Mouse (Mus musculus) kidney, embryonic 14.5 days (tissue): ENCODE results near the gene Scml4. TPM values are rescaled to one million over a fixed set of nuclear protein-coding genes. Genes with fewer than 3 reads are reported as not detected.
A peak's percentile ranks its signal among the peaks of the same experiment; 100 is the strongest.

Experiments used
- ATAC-seq: fragments of 200-750 bp; cut with Nextera tagmentation; 2 replicates; pipeline ENCODE4 v1.8.0; 2017; ENCODE audit warnings: moderate number of reproducible peaks, mild to moderate bottlenecking, moderate TSS enrichment, moderate library complexity; ENCODE audit not compliant: low FRiP score, low TSS enrichment
- H3K27ac ChIP-seq: fragments of 300-500 bp; sonication (generic); 2 replicates; pipeline ENCODE4 v1.5.1; 2014; ENCODE audit warnings: low read depth, mild to moderate bottlenecking, low read length, moderate library complexity, mixed read lengths
- H3K27me3 ChIP-seq: fragments of 300-500 bp; sonication (generic); 2 replicates; pipeline ENCODE4 v1.6.1; 2014; ENCODE audit warnings: mild to moderate bottlenecking, low read length; ENCODE audit not compliant: control insufficient read depth, insufficient read depth
- H3K36me3 ChIP-seq: fragments of 300-500 bp; sonication (generic); 2 replicates; pipeline ENCODE4 v1.6.1; 2014; ENCODE audit warnings: low read length, mixed read lengths; ENCODE audit not compliant: control insufficient read depth, insufficient read depth
- H3K4me1 ChIP-seq: fragments of 300-500 bp; sonication (generic); 2 replicates; pipeline ENCODE4 v1.6.1; 2014; ENCODE audit warnings: low read length, mixed read lengths; ENCODE audit not compliant: control insufficient read depth, insufficient read depth
- H3K4me2 ChIP-seq: fragments of 300-500 bp; sonication (generic); replicated peaks from 2 replicates; pipeline ENCODE4 v1.6.1; 2014; ENCODE audit warnings: low read depth, mild to moderate bottlenecking, low read length
- H3K4me3 ChIP-seq: fragments of 300-500 bp; sonication (generic); 2 replicates; pipeline ENCODE4 v1.5.1; 2014; ENCODE audit warnings: mild to moderate bottlenecking, low read length
- H3K9ac ChIP-seq: fragments of 300-500 bp; sonication (generic); 2 replicates; pipeline ENCODE4 v1.6.1; 2014; ENCODE audit warnings: low read depth, mild to moderate bottlenecking, low read length, moderate library complexity
- H3K9me3 ChIP-seq: fragments of 300-500 bp; sonication (generic); 2 replicates; pipeline ENCODE4 v1.6.1; 2016; ENCODE audit warnings: low read length; ENCODE audit not compliant: control insufficient read depth
- WGBS: fragments of 180-500 bp; shearing (Covaris S2); extraction: QIAGEN DNeasy Blood & Tissue Kit; methylation state at CpG from one replicate; pipeline ENCODE4 v1.1.7; 2014; 5-methylcytosine and 5-hydroxymethylcytosine counted together
- polyA plus RNA-seq: library from polyadenylated mRNA; unstranded; fragments of >200 nt; fragmentation: Nextera tagmentation; extraction: Ambion mirVana; gene quantifications from 2 replicates; pipeline ENCODE4 v1.2.1, GENCODE M21; 2014

The Scml4 gene
- polyA plus RNA-seq, 1 experiment from 2014 or later: 0.53 TPM

DNA sequence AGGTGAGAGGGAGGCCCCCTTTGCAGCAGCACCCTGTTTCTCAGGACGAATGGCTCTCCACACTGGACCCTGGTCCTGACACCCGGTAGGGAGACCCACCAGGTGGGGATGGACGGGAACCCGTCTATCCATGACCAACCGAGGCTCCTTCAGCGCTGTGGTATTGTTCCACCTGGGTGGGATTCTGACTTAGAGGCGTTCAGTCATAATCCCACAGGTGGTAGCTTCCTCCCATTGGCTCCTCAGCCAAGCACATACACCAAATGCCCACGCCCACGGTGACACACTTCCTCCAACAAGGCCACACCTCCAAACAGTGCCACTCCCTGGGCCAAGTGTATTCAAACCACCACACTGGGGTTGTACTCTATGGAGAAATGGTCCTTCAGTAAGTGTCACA, 3.6 kb upstream of the Scml4 start:
- Histone ChIP-seq H3K36me3 (no peaks in the 10 kb centered on the region), H3K4me2 (no peak overlapping the region), H3K27me3 (no peaks in the 10 kb centered on the region), H3K27ac (no peak overlapping the region), H3K4me3 (no peak overlapping the region), H3K9ac (no peak overlapping the region), H3K9me3 (peaks cover 4% of the 10 kb centered on the region; the same call in 1 of the 2 replicates), H3K4me1 (peaks cover 12% of the 10 kb centered on the region; the same call in 1 of the 2 replicates)
- WGBS: 93% methylated on average over 9 of the region's 9 CpGs
- ATAC-seq: no peak

GRCm38 (mm10) chr10:42857021-42857420, 3.1 kb upstream of the Scml4 start:
- H3K36me3 ChIP-seq: no peaks in the 10 kb centered on the region
- no peaks in the 10 kb centered on the region for H3K27me3 ChIP-seq
- H3K4me2 ChIP-seq: no peak overlapping the region
- no peak for ATAC-seq
- peaks cover 4% of the 10 kb centered on the region; the same call in 1 of the 2 replicates for H3K9me3 ChIP-seq
- no peak overlapping the region for H3K4me3 ChIP-seq
- H3K9ac ChIP-seq: no peak overlapping the region
- H3K4me1 ChIP-seq: peaks cover 15% of the 10 kb centered on the region; the same call in 1 of the 2 replicates
- no peak overlapping the region for H3K27ac ChIP-seq
- 95% methylated on average over 2 of the region's 2 CpGs for WGBS

DNA sequence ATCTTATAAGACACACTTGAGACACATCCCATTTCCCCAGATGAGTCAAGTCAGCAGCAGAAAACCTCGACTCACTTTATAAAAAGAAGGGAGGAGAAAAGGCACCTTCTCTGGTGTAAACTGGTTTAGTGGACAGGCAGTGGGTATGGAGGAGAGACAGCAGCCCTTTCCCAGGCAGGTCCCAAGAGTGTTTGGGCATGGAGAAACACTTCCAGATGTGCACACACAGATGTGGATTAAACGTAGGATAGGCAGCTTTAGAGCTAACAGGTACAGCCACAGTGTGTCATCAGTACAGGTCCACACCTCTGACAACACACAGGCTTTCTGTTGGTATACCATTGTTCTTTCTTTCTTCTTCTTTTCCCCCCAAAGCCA, 400 bp upstream of the Scml4 start:
- 54% methylated on average over 2 of the region's 2 CpGs for WGBS
- no peaks in the 10 kb centered on the region for H3K36me3 ChIP-seq
- H3K4me1 ChIP-seq: peaks cover 17% of the 10 kb centered on the region
- H3K4me2 ChIP-seq: no peak overlapping the region
- H3K27me3 ChIP-seq: no peaks in the 10 kb centered on the region
- no peak overlapping the region for H3K4me3 ChIP-seq
- H3K9ac ChIP-seq: no peak overlapping the region
- ATAC-seq: no peak
- H3K27ac ChIP-seq: no peak overlapping the region
- no peaks in the 10 kb centered on the region for H3K9me3 ChIP-seq

- Histone ChIP-seq H3K9me3 (no peaks in the 10 kb centered on the region), H3K27me3 (no peaks in the 10 kb centered on the region), H3K27ac (no peak overlapping the region), H3K4me2 (no peak overlapping the region), H3K4me1 (peaks cover 9% of the 10 kb centered on the region; the same call in 1 of the 2 replicates), H3K9ac (no peak overlapping the region), H3K36me3 (no peaks in the 10 kb centered on the region), H3K4me3 (no peak overlapping the region)
- ATAC-seq: no peak
- WGBS: 81% methylated on average over 7 of the region's 7 CpGs
These were observed 1.3 kb downstream of the Scml4 start for GRCm38 (mm10) chr10:42861446-42861845.

GRCm38 (mm10) chr10:42862102-42862740, 2.1 kb downstream of the Scml4 start:
- Histone ChIP-seq H3K9ac (no peak overlapping the region; the same call in 1 of the 2 replicates), H3K27me3 (no peaks in the 10 kb centered on the region), H3K36me3 (no peaks in the 10 kb centered on the region), H3K4me3 (peak overlapping the region; percentile 7; the same call in 1 of the 2 replicates), H3K4me1 (peaks cover 9% of the 10 kb centered on the region; the same call in 1 of the 2 replicates), H3K4me2 (peak overlapping the region; percentile 32), H3K9me3 (no peaks in the 10 kb centered on the region), H3K27ac (no peak overlapping the region)
- ATAC-seq: no peak
- 35% methylated on average over 13 of the region's 13 CpGs for WGBS

DNA sequence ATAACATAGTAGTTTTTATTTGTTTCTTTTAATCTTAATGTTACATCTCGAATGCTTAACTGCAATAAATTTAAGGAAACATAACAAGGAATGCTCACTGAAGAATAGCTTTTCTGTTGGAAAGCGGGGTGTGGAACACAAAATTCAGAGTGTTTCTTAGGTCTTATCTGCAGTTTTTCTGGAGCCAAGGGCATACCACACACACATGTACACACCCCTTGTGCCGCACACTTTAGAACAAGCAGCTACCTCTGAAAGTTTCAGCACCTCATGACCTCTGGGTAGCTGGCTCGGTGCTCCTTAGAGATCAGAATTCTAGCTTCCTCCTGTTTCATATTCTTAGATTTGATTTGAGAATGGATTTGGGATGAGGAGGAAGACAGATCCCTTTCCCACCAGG, 2.6 kb downstream of the Scml4 start:
- Histone ChIP-seq H3K36me3 (no peaks in the 10 kb centered on the region), H3K9ac (no peak overlapping the region), H3K4me1 (peaks cover 9% of the 10 kb centered on the region; the same call in 1 of the 2 replicates), H3K9me3 (no peaks in the 10 kb centered on the region), H3K27me3 (no peaks in the 10 kb centered on the region), H3K4me2 (no peak overlapping the region), H3K4me3 (no peak overlapping the region), H3K27ac (no peak overlapping the region)
- WGBS: 64% methylated on average over 4 of the region's 4 CpGs
- ATAC-seq: no peak

- WGBS: 36% methylated on average over 31 of the region's 31 CpGs
- Histone ChIP-seq H3K27ac (no peak overlapping the region), H3K4me2 (peak overlapping the region; percentile 52), H3K4me1 (peaks cover 9% of the 10 kb centered on the region; the same call in 1 of the 2 replicates), H3K9ac (no peak overlapping the region), H3K27me3 (no peaks in the 10 kb centered on the region), H3K9me3 (no peaks in the 10 kb centered on the region), H3K4me3 (peak overlapping the region; percentile 35), H3K36me3 (no peaks in the 10 kb centered on the region)
- peak; percentile 22; the same call in 1 of the 2 replicates for ATAC-seq
These were observed 3.6 kb downstream of the Scml4 start for GRCm38 (mm10) chr10:42863621-42864391.

DNA sequence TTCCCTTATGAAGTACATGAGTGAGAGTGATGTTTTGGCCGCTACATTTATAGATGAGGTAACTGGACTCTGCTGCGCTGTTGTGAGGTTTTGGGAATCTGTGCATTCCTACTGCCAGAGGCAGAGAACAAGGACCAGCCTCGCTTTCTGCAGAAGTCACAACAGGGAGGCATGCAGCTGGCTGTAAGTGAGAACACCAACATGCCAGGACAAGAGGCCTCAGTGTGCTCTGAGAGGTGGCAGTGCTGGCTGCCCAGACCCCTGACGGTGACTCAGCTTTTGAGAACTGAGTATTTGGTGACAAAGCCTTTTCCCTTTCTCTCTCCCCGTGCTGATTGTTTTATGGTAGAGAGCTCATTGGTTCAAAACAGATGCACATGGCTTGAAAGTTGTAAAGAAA, 4.5 kb downstream of the Scml4 start:
- no peak for ATAC-seq
- 40% methylated on average over 5 of the region's 5 CpGs for WGBS
- Histone ChIP-seq H3K4me3 (no peak overlapping the region), H3K36me3 (no peaks in the 10 kb centered on the region), H3K4me1 (peaks cover 9% of the 10 kb centered on the region; the same call in 1 of the 2 replicates), H3K4me2 (no peak overlapping the region; the same call in 1 of the 2 replicates), H3K27me3 (no peaks in the 10 kb centered on the region), H3K27ac (no peak overlapping the region), H3K9ac (no peak overlapping the region; the same call in 1 of the 2 replicates), H3K9me3 (no peaks in the 10 kb centered on the region)

DNA sequence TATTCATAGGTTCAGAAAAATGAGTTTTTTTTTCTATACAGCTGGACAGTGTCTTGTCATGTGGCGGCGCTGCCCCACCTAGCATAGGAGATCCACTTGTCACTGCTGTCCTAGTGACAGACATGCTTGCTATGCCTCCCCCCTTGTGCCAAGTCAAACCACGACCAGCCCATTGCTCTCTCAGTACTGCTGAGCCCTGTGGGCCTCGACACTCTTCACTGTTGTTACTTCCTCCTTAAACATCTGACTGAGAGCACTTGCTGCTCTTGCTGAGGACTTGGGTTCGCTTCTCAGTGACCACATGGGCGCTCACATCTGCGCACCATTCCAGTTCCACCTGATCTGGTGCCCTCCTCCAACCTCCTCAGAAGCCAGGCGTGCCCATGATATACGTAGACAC, 8.2 kb downstream of the Scml4 start:
- Histone ChIP-seq H3K27ac (no peak overlapping the region), H3K9ac (no peak overlapping the region), H3K4me2 (no peak overlapping the region), H3K9me3 (no peaks in the 10 kb centered on the region), H3K4me1 (peaks cover 4% of the 10 kb centered on the region; the same call in 1 of the 2 replicates), H3K27me3 (no peaks in the 10 kb centered on the region), H3K36me3 (no peaks in the 10 kb centered on the region), H3K4me3 (no peak overlapping the region)
- 78% methylated on average over 9 of the region's 9 CpGs for WGBS
- ATAC-seq: no peak
